Mouse (Mus musculus) liver, adult 10 weeks (tissue): ENCODE measurements around the gene E130114P18Rik. TPM values are rescaled to one million over a fixed set of nuclear protein-coding genes. Genes with fewer than 3 reads are reported as not detected.

Source experiments
- polyA plus RNA-seq: library from polyadenylated mRNA; stranded (reverse); fragments of 350-450 nt; fragmentation: Illumina TruSeq; extraction: RNeasy Lipid Tissue Mini Kit (QIAGEN cat#74804); gene quantifications from one replicate; pipeline ENCODE4 v1.2.3, GENCODE M21; 2014; ENCODE audit warnings: low read depth, low replicate concordance

E130114P18Rik gene
- not detected for polyA plus RNA-seq

GRCm38 (mm10) chr4:97777706-97778176 is at the start of gene E130114P18Rik:
Gene E130114P18Rik, minus strand, starts transcription at chr4:97778078.

GRCm38 (mm10) chr4:97772641-97773040 is 5.2 kb downstream of the E130114P18Rik start, which contains the start of gene Nfia:
Gene Nfia, plus strand, starts transcription at chr4:97772734.

Other genes starting within 250 kb of the E130114P18Rik start
- gene Nfia, start 5.3 kb downstream of the E130114P18Rik start, polyA plus RNA-seq, result 20.4 TPM